Mouse (Mus musculus) G1E (cell line): ENCODE results near the gene Spin4. TPM values are rescaled to one million over a fixed set of nuclear protein-coding genes. Genes with fewer than 3 reads are reported as not detected.

Experiments
- ATAC-seq: 2 replicates; pipeline ENCODE4 v1.8.0; 2016; ENCODE audit warnings: mild to moderate bottlenecking; ENCODE audit not compliant: insufficient number of reproducible peaks, poor library complexity, low FRiP score, severe bottlenecking; ENCODE audit errors: extremely low read depth
- DNase-seq: peaks from one replicate; pipeline ENCODE4 v3.0.0; 2012; ENCODE audit warnings: low spot score
- H3K27me3 ChIP-seq: 2 replicates; pipeline ENCODE4 v1.6.1; 2012; ENCODE audit warnings: mild to moderate bottlenecking, low read length, inconsistent platforms; ENCODE audit not compliant: insufficient read depth
- H3K36me3 ChIP-seq: replicated peaks from 2 replicates; pipeline ENCODE3; 2012; ENCODE audit warnings: mild to moderate bottlenecking, inconsistent platforms
- H3K4me1 ChIP-seq: 2 replicates; pipeline ENCODE4 v1.6.1; 2012; ENCODE audit warnings: low read depth, low read length, inconsistent platforms, mixed read lengths; ENCODE audit not compliant: insufficient read depth
- H3K4me3 ChIP-seq: 2 replicates; pipeline ENCODE4 v1.5.1; 2012; ENCODE audit warnings: low read depth, mild to moderate bottlenecking, inconsistent platforms, low read length, moderate library complexity, mixed read lengths
- H3K9me3 ChIP-seq: replicated peaks from 2 replicates; pipeline ENCODE4 v1.6.1; 2012; ENCODE audit warnings: inconsistent platforms
- CTCF ChIP-seq: IDR thresholded peaks from 2 replicates; pipeline ENCODE4 v1.5.1; 2012; ENCODE audit warnings: low read depth, low read length, inconsistent platforms, mixed read lengths
- GATA1 ChIP-seq: IDR thresholded peaks from 2 replicates; pipeline ENCODE4 v1.6.1; 2012; ENCODE audit warnings: borderline replicate concordance, low read length, inconsistent platforms, mixed read lengths
- GATA2 ChIP-seq: IDR thresholded peaks from 2 replicates; pipeline ENCODE4 v1.6.1; 2012; ENCODE audit warnings: low read depth, low read length, inconsistent platforms, borderline replicate concordance
- POLR2AphosphoS5 ChIP-seq: IDR thresholded peaks from 2 replicates; pipeline ENCODE4 v1.6.1; 2012; ENCODE audit warnings: low read depth, low read length, inconsistent platforms; ENCODE audit not compliant: insufficient replicate concordance
- TAL1 ChIP-seq: conservative IDR thresholded peaks from 2 replicates; pipeline ENCODE4 v1.6.1; 2012; ENCODE audit warnings: low read depth, low read length, inconsistent platforms, mixed read lengths
- polyA plus RNA-seq: library from polyadenylated mRNA; stranded (reverse); fragments of >175 nt; gene quantifications from 2 replicates; pipeline ENCODE4 v1.2.3, GENCODE M21; 2012
- total RNA-seq, 2 experiments: library from RNA; stranded (forward) in 1 of 2; stranded (reverse) in 1 of 2; fragments of 200-1000 nt in 1 of 2; fragments of >200 nt in 1 of 2; fragmentation: Nextera tagmentation in 1 of 2; gene quantifications; 2 replicates each; pipeline ENCODE4 v1.2.3; 2014 to 2017

Gene Spin4
- total RNA-seq (2014; fragmentation: Nextera tagmentation) (2.1 and 2.2 TPM in 2 replicates), total RNA-seq (2017) (0.93 and 0.98 TPM in 2 replicates), polyA plus RNA-seq (0.02 and 0.03 TPM in 2 replicates)

DNA sequence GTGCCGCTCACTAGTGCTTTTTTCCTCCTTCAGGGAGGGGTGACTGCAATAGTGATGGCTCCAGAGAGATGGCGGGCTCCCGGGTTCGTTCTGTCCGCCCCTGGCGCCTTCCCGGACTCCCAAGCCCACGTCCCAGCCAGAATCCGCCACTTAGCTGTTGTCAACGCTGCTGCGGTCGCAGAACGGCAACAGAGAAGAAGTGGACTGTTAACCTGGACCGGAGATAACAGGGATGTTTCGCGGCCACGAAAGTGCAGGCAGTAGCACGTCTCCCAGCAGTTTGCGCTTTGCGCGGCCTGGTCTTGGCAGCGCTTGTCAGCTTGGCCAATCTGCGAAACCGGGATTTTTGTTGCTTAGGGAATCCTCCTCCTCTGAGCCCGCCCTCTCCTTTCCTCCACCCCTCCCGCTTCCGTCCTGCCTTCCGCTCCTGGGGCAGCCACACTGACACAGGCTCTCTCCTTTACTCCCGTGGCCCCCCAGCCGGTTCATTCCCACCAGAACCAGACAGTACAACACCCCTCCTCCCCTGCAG lies at the start of gene Spin4:
TSS of gene Spin4 (minus strand) at position 322 of the 532 bp plus-strand sequence.
- Histone ChIP-seq H3K9me3 (no peaks in the 10 kb centered on the region), H3K27me3 (peaks cover 7% of the 10 kb centered on the region; the same call in 1 of the 2 replicates), H3K4me3 (peak within 1 kb of the TSS; percentile 73), H3K36me3 (no peaks in the 10 kb centered on the region), H3K4me1 (peaks cover 14% of the 10 kb centered on the region)
- peak; percentile 60 for ATAC-seq
- no peak for TF ChIP-seq POLR2AphosphoS5
- TF ChIP-seq GATA2: no peak
- TF ChIP-seq GATA1: no peak
- TF ChIP-seq CTCF: no peak
- TF ChIP-seq TAL1: no peak
- DNase-seq: peak; percentile 4

DNA sequence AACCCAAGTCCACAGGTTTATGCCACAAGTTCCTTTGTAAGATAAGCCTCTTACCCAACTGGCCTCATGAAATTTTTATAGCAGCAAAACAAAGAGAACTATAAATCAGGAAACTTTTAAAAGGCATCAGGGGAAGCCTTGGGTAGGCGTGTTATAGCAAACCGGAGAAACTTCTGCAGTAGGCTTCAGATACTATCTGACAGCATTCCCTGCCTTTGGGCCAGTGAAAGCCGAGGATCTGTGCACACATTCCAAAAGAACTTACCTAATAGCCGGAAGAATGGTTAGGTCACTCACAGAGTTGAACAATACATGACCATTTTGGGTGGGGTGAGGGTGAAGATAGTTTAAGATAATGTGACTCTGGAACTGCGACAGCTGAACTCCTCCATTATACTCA lies 1.4 kb upstream of the Spin4 start:
- Histone ChIP-seq H3K4me1 (peaks cover 14% of the 10 kb centered on the region), H3K4me3 (no peak overlapping the region), H3K27me3 (peaks cover 7% of the 10 kb centered on the region; the same call in 1 of the 2 replicates), H3K9me3 (no peaks in the 10 kb centered on the region), H3K36me3 (no peaks in the 10 kb centered on the region)
- ATAC-seq (no peak), DNase-seq (no peak)
- no peak for TF ChIP-seq POLR2AphosphoS5
- no peak for TF ChIP-seq GATA1
- no peak for TF ChIP-seq CTCF
- no peak for TF ChIP-seq GATA2
- no peak for TF ChIP-seq TAL1

DNA sequence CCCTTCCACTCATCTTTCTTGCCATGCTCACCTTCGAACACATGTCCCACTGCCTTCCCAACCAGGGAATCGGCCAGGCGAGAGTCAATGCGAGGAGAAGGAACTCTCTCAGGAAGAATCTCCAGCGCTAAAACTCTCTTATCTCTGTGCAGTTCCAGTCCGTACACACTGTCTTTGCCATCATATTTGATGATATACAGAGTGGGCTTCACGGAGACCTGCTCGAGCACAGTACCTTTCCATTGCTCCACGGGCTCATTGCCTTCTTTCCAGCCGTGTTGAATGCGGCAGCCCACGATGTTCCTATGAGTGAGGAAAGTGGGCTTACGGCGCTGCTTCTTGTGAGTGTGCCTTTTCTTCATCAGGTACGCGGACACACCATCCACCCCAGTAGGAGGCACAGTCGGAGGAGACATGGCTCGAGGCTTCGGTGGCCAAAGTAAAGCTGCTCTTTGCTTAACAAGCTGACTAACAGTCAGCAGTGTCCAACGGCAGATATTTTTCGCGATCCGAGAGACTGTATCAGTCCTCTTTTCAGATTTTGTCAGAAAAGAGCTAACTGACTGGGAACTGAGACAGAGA lies 612 bp downstream of the Spin4 start:
- Histone ChIP-seq H3K4me1 (peaks cover 14% of the 10 kb centered on the region), H3K9me3 (no peaks in the 10 kb centered on the region), H3K36me3 (no peaks in the 10 kb centered on the region), H3K4me3 (peak overlapping the region; percentile 73), H3K27me3 (peaks cover 7% of the 10 kb centered on the region; the same call in 1 of the 2 replicates)
- no peak for ATAC-seq
- TF ChIP-seq GATA1 (no peak), CTCF (no peak), POLR2AphosphoS5 (no peak), GATA2 (no peak), TAL1 (no peak)
- no peak for DNase-seq

DNA sequence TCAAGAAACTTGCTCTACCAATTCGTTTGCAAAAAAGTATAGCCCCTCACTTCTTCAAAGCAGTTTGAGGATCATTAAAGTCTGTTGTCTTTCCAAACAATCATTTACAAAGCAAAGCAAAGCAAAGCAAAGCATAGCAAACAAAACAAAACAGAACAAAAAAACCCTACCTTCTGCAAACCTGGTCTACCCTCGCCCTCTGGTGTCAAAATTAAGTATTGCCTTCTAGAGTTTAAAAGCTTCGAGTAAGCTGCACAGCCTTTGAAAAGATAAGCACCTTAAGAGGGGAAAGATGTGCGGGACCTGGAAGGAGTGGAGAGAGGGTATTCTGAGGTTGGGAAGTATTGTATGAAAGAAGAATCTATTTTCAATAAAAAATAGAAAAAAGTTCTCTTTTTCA lies 14.4 kb downstream of the Spin4 start:
- Histone ChIP-seq H3K27me3 (no peaks in the 10 kb centered on the region), H3K36me3 (no peaks in the 10 kb centered on the region), H3K9me3 (no peaks in the 10 kb centered on the region), H3K4me1 (no peaks in the 10 kb centered on the region), H3K4me3 (no peak overlapping the region)
- TF ChIP-seq GATA1 (no peak), CTCF (no peak)
- ATAC-seq (no peak), DNase-seq (no peak)

DNA sequence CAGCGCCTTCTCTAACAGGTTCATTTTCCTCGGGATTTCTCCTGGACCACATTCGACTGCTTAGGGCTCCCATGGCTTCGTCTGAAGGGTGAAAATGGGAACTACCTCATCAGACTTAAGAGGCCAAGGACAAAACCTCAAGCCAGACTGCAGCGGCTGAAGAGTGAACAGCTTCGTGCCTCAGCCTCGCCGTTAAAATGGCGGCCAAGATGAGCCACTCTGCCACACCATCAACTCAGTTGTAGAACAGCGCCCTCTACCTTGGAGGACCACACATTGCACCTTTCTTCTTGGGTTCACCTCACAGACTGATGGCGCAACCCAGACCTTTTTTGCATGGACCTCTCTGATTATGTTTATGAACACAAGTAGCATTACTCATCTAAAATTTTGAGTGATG lies 27.6 kb downstream of the Spin4 start:
- ATAC-seq (no peak), DNase-seq (no peak)
- Histone ChIP-seq H3K36me3 (no peaks in the 10 kb centered on the region), H3K4me3 (no peak overlapping the region), H3K27me3 (no peaks in the 10 kb centered on the region), H3K9me3 (peaks cover 3% of the 10 kb centered on the region), H3K4me1 (no peaks in the 10 kb centered on the region)
- no peak for TF ChIP-seq TAL1
- no peak for TF ChIP-seq GATA1
- TF ChIP-seq POLR2AphosphoS5: no peak
- TF ChIP-seq GATA2: no peak
- TF ChIP-seq CTCF: no peak

DNA sequence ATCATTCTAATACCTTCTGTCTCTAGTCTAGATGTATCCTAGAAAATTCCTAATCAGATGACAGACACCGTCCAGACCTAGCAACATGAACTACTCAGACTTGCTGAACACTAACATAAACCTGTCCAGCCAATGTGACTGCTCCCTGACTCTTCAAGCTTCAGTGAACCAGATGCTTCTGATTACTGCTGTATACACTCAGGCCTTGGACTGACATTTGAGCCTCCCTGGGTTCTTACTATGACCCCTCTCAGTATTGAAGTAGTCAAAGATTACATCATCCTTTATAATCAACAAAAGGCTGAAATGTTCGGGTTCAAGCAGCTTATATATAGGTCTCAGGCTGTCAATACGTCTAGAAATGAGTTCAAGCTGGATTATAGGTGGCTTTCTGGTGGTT lies 32.4 kb downstream of the Spin4 start:
- Histone ChIP-seq H3K4me3 (no peak overlapping the region), H3K36me3 (no peaks in the 10 kb centered on the region), H3K4me1 (no peaks in the 10 kb centered on the region), H3K27me3 (peaks cover 7% of the 10 kb centered on the region), H3K9me3 (peaks cover 3% of the 10 kb centered on the region)
- DNase-seq: no peak
- no peak for TF ChIP-seq GATA1
- no peak for TF ChIP-seq CTCF
- no peak for TF ChIP-seq GATA2
- ATAC-seq: no peak

DNA sequence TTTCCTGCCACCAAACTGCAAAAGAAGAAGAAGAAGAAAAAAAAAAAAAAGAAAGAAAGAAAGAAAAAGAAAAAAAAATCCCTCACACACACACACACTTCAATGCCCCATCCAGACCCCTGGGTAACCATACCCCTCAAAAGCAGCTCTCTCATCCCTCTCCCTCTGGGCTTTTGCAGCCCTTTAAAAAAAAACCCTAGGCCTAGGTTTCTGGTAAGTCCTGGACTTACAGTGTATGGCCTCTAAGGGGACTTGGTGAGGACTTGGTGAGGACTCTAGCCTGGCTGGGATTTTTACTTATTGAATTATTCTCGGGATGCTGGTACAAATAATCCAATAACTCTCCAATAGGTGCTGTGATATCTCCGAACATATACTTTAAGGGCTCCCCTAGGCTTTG lies 35.6 kb downstream of the Spin4 start:
- Histone ChIP-seq H3K36me3 (no peaks in the 10 kb centered on the region), H3K9me3 (no peaks in the 10 kb centered on the region), H3K27me3 (peaks cover 7% of the 10 kb centered on the region), H3K4me1 (no peaks in the 10 kb centered on the region), H3K4me3 (no peak overlapping the region)
- DNase-seq: no peak
- ATAC-seq: no peak
- TF ChIP-seq POLR2AphosphoS5 (no peak), GATA2 (no peak), TAL1 (no peak), CTCF (no peak), GATA1 (no peak)
